ENCODE assay signal across 21 mouse cellular contexts in the genomic region with DNA sequence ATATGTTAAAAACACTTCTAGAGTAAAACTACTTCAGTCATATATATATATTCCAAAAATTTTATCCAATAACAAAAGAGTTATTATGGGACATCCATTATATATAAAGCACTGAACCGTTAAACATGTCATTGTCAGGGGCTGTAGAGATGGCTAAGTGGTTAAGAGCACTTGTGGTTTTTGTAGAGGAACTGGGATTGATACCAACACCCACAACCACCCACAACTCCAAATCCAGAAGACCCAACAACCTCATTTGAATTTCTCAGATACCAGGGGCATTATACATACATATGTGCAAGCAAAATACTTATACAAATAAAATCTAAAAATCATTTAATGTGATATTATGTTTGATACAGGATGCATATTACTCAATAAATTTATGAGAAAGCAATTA.
DNase-seq lines count a peak whose midpoint lies in the region; ATAC-seq and TF ChIP-seq lines count a peak whose summit lies in the region.
"Had no signal": no experiment of that assay in that cellular context is flagged by ENCODE, and none has a peak within 500 bp of the region (broad histone marks: within the 10 kb centered on the region; RNA-seq: fewer than 3 reads in every experiment).

No protein-coding gene starts in this region.

- no peaks in the 10 kb centered on the region for H3K27me3 ChIP-seq in CH12.LX (replicated peaks)
- H3K27me3 ChIP-seq: embryonic facial prominence, embryonic 12.5 days; forebrain, embryonic 12.5 days had no signal

- intact Hi-C loops in heart, postnatal 25 days (cut with DNase I) = no loop called here

- in situ Hi-C loops in CH12.LX (cut with MboI; ENCODE audit: low pct_ligation_motif_present, low pct_unique_long_range_greater_than_20kb, low sequenced_read_pairs) = no loop called here

- peak; percentile 84 for ATAC-seq in granulocyte monocyte progenitor cell, adult 5-6 weeks (replicated peaks; ENCODE audit: poor library complexity, severe bottlenecking)
- ATAC-seq in megakaryocyte progenitor cell, adult 5-6 weeks (replicated peaks; ENCODE audit: poor library complexity) = peak; percentile 83
- ATAC-seq: CD4-positive, CD25-positive, alpha-beta regulatory T cell, adult 4 months; forebrain, embryonic 14.5 days; forebrain, embryonic 16.5 days had no signal

- dilution Hi-C loops in CH12.LX (cut with MboI; ENCODE audit: extremely low pct_ligation_motif_present, extremely low pct_unique_long_range_greater_than_20kb, low sequenced_read_pairs) = no loop called here

- no peak overlapping the region for H3K4me2 ChIP-seq in CH12.LX (ENCODE audit: insufficient read depth, low read depth, poor library complexity, severe bottlenecking)
- H3K4me2 ChIP-seq: embryonic facial prominence, embryonic 12.5 days; forebrain, embryonic 12.5 days had no signal

- H3K4me1 ChIP-seq in CH12.LX (ENCODE audit: control insufficient read depth in 1 of 2, insufficient read depth in 2 of 2) = no peaks in the 10 kb centered on the region; a peak in 1 of 4 replicates
- H3K4me1 ChIP-seq: embryonic facial prominence, embryonic 10.5 days; embryonic facial prominence, embryonic 12.5 days; forebrain, embryonic 12.5 days had no signal

- H3K79me2 ChIP-seq in CH12.LX (replicated peaks; ENCODE audit: control insufficient read depth, extremely low read depth, insufficient read depth, poor library complexity, severe bottlenecking) = no peaks in the 10 kb centered on the region

- H3K9ac ChIP-seq in CH12.LX (ENCODE audit: insufficient read depth, low read depth) = no peak overlapping the region
- H3K9ac ChIP-seq: embryonic facial prominence, embryonic 12.5 days; forebrain, embryonic 12.5 days had no signal

- no peaks in the 10 kb centered on the region for H3K36me3 ChIP-seq in CH12.LX (replicated peaks in 1 of 2; ENCODE audit: control insufficient read depth in 1 of 2, insufficient read depth in 1 of 2, low read length in 1 of 2)
- H3K36me3 ChIP-seq: embryonic facial prominence, embryonic 10.5 days; embryonic facial prominence, embryonic 12.5 days; forebrain, embryonic 12.5 days had no signal

- H3K9me3 ChIP-seq in CH12.LX (replicated peaks; ENCODE audit: low read length) = peaks cover 3% of the 10 kb centered on the region
- H3K9me3 ChIP-seq: embryonic facial prominence, embryonic 10.5 days; embryonic facial prominence, embryonic 12.5 days; forebrain, embryonic 12.5 days had no signal

- no peak overlapping the region for H3K4me3 ChIP-seq in CH12.LX (replicated peaks in 1 of 3; ENCODE audit: low read depth in 2 of 3, low read length in 2 of 3, poor library complexity in 1 of 3)
- H3K4me3 ChIP-seq: embryonic facial prominence, embryonic 10.5 days; embryonic facial prominence, embryonic 12.5 days; forebrain, embryonic 12.5 days had no signal

- no peak for TF ChIP-seq RAD21 in CH12.LX (IDR thresholded peaks at IDR 0.05; ENCODE audit: low read depth, low read length)

- TF ChIP-seq EP300 in CH12.LX (IDR thresholded peaks at IDR 0.05; ENCODE audit: low read length) = peak; percentile 47

- no peak for TF ChIP-seq POLR2A in CH12.LX (IDR thresholded peaks at IDR 0.05; ENCODE audit: low read depth, low read length)

- H3K27ac ChIP-seq in CH12.LX (ENCODE audit: insufficient read depth, low read depth) = no peak overlapping the region
- H3K27ac ChIP-seq: embryonic facial prominence, embryonic 10.5 days; embryonic facial prominence, embryonic 12.5 days; forebrain, embryonic 12.5 days had no signal

- TF ChIP-seq CTCF in CH12.LX (conservative IDR thresholded peaks at IDR 0.05 in 1 of 2, IDR thresholded peaks at IDR 0.05 in 1 of 2; ENCODE audit: low read depth in 2 of 2, low read length in 2 of 2) = no peak

- peak; percentile 35 for DNase-seq in CH12.LX (ENCODE audit: extremely low read depth)
- DNase-seq in spleen, postnatal 10 days (ENCODE audit: low spot score in 2 of 2) = no peak
- DNase-seq in heart, postnatal 25 days (ENCODE audit: low spot score) = no peak
- DNase-seq: adrenal gland, adult 2 months; adrenal gland, postnatal 10 days; adrenal gland, postnatal 25 days; B cell, adult 2 months; cerebellum, adult 11 months; cerebellum, adult 18-20 months; cerebellum, adult 8-10 months; cerebellum, adult 9-11 months; cerebellum, postnatal 14 days; cerebellum, postnatal 36 days had no signal

TF ChIP-seq in CH12.LX, 34 proteins besides CTCF, POLR2A, EP300 and RAD21:
- peak; percentile 59; the same call in 1 of the 2 replicates for TF ChIP-seq MAFK (IDR thresholded peaks at IDR 0.05; ENCODE audit: insufficient replicate concordance, low read length)
- TF ChIP-seq NELFE (IDR thresholded peaks at IDR 0.05; ENCODE audit: low read depth, low read length) = no peak
